Mouse (Mus musculus): ENCODE results near the gene Ldb3.

DNA sequence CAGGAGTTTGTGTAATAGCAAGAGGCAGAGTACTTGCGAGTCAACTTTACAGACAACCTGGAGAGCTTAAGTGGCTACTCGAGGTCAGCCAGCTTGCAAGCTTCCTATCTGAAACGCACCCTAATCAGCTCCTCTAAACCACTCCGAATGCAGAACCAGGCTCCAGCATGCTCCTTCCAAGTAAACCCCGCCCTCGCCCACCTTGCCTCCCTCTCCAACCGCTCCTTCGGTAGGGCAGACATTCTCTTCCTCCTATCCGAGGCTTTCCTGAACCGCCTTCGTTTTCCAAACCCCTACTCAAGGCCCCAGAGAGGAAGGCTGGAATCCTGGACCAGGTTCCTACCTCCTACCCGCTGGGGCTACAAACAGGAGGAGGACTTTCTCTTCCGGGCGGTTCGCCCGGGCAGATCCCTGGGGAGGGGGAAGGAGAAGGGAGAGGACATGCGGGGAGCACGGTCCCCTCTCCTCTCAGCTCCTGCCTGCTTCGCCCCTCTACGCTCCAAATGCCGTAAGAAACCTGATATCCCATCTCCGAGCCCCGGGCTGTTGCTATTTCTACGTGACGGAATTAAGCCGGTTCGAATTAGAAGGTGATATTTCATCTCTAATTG lies 40.0 kb downstream of the Ldb3 start:
- no peak for TF ChIP-seq CTCF (IDR thresholded peaks at IDR 0.05; ENCODE audit: extremely low read depth, insufficient read length, insufficient replicate concordance, low read depth, low read length)
- TF ChIP-seq POLR2A (IDR thresholded peaks at IDR 0.05; ENCODE audit: low read depth, low read length): no peak

All from small intestine, adult 2 months (tissue).